Mouse (Mus musculus): ENCODE measurements around the gene Arhgap25.

The Arhgap25 gene

GRCm38 (mm10) chr6:87447217-87447616, 85.8 kb downstream of the Arhgap25 start:
- 83% methylated on average over 4 of the region's 4 CpGs for WGBS

- WGBS = 49% methylated on average over 7 of the region's 7 CpGs
Observed at GRCm38 (mm10) chr6:87445222-87445621, 87.8 kb downstream of the Arhgap25 start.

- 92% methylated on average over 11 of the region's 11 CpGs for WGBS
Observed at GRCm38 (mm10) chr6:87443253-87443652, 89.8 kb downstream of the Arhgap25 start.

GRCm38 (mm10) chr6:87436745-87437144, 96.3 kb downstream of the Arhgap25 start:
- 80% methylated on average over 8 of the region's 8 CpGs for WGBS

- 94% methylated on average over 3 of the region's 3 CpGs for WGBS
Observed at GRCm38 (mm10) chr6:87435791-87436190, 97.3 kb downstream of the Arhgap25 start.

GRCm38 (mm10) chr6:87428487-87429044, 104.5 kb downstream of the Arhgap25 start, which contains the start of gene Bmp10:
TSS of gene Bmp10 (plus strand) at chr6:87428994.
- 86% methylated on average over 7 of the region's 7 CpGs for WGBS

- 69% methylated on average over 8 of the region's 8 CpGs for WGBS
Observed at GRCm38 (mm10) chr6:87427616-87428015, 105.4 kb downstream of the Arhgap25 start.

GRCm38 (mm10) chr6:87426954-87427353, 106.1 kb downstream of the Arhgap25 start:
- 76% methylated on average over 5 of the region's 5 CpGs for WGBS

- WGBS = 32% methylated on average over 19 of the region's 19 CpGs
Observed at GRCm38 (mm10) chr6:87424037-87424816, 108.8 kb downstream of the Arhgap25 start.

GRCm38 (mm10) chr6:87422304-87422703, 110.8 kb downstream of the Arhgap25 start:
- 88% methylated on average over 7 of the region's 7 CpGs for WGBS

GRCm38 (mm10) chr6:87412011-87412410, 121.0 kb downstream of the Arhgap25 start:
- 63% methylated on average over 3 of the region's 3 CpGs for WGBS

Measured in cerebral cortex, adult 2 months (tissue).